Mouse (Mus musculus) left cerebral cortex, postnatal 25 days (tissue): ENCODE results near the gene Atpaf1. TPM values are rescaled to one million over a fixed set of nuclear protein-coding genes. Genes with fewer than 3 reads are reported as not detected.

Experiments used
- DNase-seq, 2 experiments: peaks; one replicate each; pipeline ENCODE4 v3.0.0; 2022; ENCODE audit warnings: low spot score in 2 of 2, mixed read lengths in 1 of 2
- intact Hi-C: fragments of 180-260 bp; cut with DNase I; formaldehyde crosslinking; loops from one replicate; pipeline ENCODE4 v1.15.1; 2025
- total RNA-seq, 2 experiments: library from RNA; stranded (reverse); gene quantifications; 2 replicates each; pipeline ENCODE4 v1.2.3; 2021

Atpaf1 gene
- total RNA-seq, 2 experiments from 2014 or later = 53.1 to 63.6 TPM

DNA sequence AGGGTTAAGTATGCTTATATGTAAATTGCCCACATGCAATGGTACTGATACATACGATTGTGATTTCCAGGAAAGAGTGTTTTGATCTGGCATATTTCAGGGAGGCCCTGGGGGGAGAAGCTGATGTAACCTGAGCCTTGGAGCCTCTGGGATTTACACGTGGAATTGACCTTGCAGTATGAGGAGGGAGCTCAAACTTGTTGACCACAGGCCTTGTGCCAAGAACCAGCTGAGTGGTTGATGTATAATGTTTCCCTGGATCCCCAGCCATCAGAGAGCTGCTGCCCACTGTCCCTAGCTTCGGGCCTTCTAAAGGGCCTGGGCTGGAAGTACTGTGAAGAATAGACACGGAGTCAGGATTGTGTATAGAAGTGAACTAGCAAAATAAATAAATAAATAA lies 55.3 kb downstream of the Atpaf1 start:
- no peak for DNase-seq
- intact Hi-C loops = no loop called here

DNA sequence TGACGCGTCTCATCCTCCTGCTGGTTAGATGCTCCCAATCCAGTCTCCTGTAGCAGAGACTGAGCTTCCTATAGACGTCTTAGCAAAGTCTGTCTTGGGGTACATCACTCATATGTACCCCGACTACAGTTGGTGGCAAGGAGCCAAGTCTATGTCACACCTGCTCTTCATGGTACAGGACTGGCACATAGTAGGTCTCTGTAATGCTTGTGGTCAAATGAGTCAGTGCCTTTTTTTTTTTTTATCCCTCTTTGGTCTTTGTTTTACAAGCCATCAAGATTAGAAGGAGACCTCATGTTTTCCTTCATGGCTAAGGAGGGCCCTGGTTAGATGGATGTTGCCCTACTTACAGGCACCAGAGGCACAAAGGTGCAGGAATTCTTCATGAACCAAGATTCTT lies 56.2 kb downstream of the Atpaf1 start:
- intact Hi-C loops = no loop called here
- no peak for DNase-seq

DNA sequence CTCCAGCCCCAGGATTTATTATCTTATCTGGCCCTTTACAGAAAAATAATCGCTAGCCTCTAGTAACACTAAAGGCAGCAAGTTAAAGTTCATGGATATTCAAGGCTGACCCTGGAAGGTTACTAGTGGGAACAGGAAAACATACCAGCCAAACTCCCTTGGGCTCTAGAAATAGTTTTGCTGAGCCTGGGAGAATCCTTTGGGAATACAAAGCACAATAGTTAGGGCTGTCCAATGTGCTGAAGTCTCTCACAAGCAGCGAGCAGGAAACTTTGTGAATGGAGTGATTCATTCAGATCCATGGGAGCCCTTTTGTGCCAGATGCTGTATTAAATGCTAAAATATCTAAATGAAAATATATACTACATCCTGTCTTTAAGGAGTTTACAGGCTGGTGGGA lies 62.0 kb downstream of the Atpaf1 start:
- intact Hi-C loops = no loop called here
- DNase-seq = no peak

DNA sequence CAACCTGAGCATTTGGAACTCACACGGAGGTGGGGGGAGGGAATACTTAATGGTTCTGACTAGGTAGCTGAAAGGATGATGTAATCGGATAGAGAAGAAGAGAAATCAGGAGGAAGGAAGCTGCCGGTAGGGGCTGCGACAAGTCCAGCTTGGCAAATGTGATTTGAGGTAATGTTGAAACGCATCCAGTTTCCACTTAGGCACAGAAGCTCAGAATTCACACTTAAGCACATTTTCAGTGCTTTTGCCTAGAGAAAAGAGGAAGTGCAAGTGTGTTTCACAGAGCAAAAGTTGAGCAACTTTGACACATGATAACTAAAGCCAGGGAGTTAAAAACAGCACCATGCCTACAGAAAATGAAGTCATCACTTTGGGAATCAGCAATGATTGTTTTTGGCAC lies 62.8 kb downstream of the Atpaf1 start:
- intact Hi-C loops = no loop called here
- peak; percentile 47 to 78 for DNase-seq

DNA sequence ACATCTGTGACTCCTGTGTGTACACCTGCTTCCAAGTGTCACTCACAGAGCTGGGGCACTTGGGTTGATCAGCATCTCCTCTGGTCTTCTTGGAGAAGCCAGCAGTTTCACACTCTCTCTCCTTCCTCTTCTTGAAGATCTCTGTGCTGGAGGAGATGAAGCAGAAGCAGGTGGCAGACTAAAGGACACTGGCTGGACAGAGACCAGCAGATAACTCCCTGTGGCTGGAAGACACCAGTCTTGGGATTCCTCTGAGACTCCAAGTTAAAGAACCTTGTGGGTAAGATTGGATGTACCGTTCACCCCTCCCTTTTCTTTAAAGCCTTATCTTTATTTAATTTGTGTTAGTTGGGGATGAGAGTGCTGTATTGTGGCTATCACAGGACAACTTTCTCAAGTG lies 63.5 kb downstream of the Atpaf1 start:
- intact Hi-C loops = no loop called here
- no peak for DNase-seq

DNA sequence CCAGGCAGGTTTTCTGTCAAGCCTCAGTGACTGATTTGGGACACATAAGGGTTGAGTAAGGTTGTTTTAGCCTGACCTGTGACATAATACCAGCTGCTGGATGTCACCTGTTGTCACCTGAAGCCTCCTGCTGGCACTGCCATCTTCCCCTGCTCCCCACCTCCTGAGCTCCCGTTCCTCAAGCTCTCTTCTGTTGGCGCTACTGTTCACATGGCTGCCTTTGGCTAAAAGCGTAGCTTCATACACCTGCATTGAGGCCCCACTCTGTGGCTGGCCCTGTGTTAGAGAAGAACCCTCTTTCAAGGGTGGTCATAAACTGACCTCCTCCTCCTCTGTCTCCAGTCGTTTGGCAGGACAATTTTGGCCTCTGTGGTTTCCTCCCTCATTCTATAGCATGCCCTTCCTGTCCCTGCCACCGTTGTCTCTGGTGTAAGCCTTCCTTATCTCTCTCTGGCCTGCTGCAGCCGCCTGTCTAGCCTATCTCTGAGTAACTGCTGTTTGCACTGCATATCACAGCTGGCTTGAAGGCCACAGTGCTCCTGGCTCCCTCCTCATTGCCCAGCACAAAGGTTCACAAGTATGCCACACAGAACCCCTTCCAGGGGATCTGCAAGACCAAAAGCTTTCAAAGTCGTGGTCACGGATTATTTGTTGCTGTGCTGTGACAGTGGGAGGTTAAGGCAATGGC lies 64.5 kb downstream of the Atpaf1 start:
- intact Hi-C loops = no loop called here
- no peak for DNase-seq

DNA sequence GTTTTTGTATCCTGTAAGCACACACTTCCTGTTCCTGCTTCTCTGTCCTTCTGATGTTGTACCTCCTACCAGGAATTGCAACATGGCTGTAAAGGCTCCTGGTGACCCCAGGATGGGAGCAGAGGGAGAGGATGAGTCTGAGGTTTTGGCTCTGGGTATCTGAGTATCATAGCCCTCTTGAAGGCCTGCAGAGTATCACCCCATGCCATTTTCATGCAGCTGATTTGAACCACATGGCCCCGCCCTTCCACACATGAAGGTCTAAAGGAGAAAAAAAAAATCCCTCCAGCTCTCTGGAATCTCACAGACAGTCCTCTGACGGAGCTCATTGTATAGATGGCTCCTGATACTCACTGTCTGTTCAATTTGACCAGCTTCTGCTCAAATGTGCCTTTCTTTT lies 65.5 kb downstream of the Atpaf1 start:
- no peak for DNase-seq
- intact Hi-C loops = no loop called here

DNA sequence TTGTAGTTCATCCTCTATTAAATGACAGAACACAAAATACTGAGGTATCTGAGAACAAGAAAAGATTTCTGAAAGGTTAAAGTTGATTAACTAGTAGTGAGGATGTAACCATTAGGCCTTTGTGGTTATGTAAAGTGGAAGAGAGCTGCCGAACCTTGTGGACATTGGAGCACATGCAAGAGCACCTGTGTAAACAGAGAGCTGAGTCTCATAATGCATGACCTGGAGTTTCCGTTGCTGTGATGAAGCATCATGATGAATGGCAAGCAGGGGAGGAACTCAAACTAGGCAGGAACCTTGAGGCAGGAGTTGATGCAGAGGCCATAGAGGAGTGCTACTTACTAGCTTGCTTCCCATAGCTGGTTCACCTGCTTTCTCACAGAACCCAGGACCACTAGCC lies 66.0 kb downstream of the Atpaf1 start:
- DNase-seq = no peak
- intact Hi-C loops = no loop called here

DNA sequence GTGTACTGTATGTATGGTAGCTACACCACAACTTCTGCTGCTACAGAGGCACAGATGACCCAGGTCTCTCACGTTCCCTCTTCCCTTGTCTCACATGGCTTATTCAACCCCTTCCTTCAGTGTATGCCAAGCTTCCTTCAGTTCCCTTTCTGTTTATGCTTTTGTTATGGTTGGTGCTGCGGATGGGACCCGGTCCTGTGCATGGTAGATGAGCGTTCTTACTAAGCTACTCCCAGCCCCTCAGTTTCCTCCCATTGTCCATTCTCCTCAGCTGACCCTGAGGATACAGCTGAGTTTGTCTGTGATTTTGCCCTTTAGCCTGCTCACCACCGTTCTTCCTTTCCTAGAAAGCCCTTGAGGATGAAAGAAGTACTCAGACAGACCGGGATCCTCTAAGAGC lies 67.0 kb downstream of the Atpaf1 start:
- intact Hi-C loops = no loop called here
- DNase-seq = no peak

DNA sequence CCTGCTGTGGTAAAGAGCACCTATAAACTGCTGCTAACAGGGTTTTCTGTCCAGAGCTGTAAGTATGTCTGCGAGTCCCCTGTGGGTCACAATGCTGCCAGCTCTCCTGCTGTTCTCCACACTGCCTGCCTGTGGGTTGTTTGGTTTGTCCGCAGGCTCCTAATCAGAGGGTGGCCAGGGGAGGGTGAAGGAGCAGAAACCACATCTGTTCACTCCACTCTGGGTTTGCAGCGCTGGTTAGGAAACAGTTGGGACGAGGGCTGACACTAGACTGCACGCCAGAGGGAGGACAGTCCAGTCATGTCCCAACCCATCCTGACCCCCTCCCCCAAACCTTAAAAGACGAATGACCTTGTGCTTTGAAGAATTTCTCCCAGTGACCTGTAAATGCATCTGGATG lies 70.5 kb downstream of the Atpaf1 start:
- no peak for DNase-seq
- intact Hi-C loops = no loop called here

DNA sequence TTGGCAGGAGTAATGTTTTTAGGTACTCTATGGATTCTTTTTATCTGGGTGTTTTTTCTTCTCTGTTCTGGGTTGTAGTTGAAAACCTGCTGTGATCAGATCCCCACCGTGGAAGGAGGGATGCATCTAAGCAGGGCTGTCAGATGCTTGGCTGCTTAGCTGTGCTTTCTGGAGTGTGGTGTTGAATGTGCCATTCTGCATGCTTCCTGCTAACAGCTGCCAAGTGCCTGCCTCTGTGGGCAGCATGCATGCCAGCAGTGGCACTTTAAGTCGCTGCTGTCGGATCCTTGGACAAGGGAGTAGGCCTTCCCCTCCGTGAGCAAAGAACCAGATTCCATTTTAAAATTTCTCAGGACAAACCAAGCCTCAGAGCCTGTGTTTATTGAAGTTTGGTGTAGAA lies 71.0 kb downstream of the Atpaf1 start:
- peak in 1 of 2 experiments; percentile 60 for DNase-seq
- intact Hi-C loops = no loop called here

DNA sequence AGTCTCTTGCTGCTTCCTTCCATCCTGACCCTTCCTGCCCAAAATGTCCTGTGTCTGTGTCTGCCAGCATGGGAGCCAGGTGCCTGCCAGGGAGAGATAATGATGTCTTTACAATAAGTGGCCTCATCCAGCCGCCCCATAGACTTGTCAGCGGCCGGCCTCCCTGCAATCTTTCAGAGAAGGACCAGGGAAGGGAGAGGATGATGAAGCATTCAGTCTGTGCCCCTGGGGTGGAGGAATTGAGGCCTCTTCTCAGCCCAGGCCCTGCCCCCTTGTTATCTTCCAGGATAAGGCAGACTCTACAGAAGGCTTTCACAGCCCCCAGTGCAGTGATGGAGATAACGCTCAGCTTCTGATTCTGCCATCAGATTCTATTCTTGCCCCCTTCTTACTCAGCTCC lies 71.7 kb downstream of the Atpaf1 start:
- intact Hi-C loops = no loop called here
- DNase-seq = no peak

DNA sequence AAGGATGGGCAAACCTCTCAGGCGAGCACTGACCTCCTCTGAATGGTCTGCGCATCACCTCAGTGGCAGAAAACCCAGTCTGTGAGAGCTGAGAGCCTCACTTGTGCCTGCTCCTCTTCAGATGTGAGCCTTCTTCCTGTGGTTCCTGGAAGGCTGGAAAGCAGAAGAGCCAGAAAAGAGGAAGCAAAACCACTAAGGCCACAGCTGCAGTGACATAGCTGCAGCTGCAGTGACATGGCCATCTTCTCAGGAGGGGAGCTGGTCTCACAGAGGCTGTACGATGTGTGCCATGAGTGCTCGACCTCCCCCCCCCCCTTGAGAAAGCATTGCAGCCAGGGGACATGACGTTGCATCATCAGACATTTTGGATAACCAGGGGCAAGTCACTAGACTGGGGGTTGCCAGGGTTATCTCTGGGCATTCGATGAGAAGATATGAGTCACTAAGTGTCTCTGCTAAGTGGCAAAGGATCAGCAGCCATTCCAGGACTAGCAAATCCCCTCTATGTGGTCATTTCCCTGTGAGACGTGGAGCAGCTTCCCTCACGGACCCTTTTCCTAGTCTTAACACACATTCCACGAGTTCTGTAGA lies 72.8 kb downstream of the Atpaf1 start:
- intact Hi-C loops = no loop called here

DNA sequence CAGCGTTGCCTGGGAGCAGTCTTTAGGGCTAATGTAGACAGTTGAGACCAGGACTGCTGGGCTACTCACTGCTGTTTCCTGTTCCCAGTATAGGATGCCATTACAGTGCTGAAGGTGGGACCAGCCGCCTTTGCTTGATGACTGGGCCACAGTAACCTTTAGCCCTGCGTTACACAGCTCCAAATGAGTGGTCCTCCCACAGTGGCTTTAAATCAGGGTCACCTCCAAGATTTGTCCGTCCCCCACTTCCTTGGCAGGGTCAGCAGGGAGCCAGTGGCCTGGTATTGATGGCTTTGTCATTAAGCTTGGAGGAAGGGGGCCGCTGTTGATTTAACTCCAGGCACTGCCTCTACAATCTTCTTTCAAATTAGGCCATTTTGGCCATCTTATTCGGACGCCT lies 78.7 kb downstream of the Atpaf1 start:
- intact Hi-C loops = no loop called here
- DNase-seq = no peak

More for the DNA sequence above, 72.8 kb downstream of the Atpaf1 start:
- no peak for DNase-seq

DNA sequence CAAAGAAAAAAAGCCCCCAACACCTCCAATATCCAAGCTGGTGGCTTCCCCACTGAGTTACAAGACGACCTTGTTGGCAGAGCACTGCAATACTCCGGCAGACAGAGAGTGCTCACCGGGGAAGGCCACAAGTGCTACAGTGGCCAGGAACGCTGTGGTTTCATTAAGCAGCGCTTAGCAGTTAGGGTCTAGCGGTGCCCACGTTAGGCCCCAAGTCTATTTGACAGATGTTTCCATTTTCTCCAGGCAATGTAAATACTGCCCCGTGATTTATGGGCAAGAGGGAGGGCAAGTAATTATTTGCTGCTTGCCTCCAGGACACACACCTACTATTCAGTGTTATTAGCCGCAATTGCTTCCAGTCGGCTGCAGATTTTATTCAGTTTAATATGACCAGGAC lies 79.3 kb downstream of the Atpaf1 start:
- no peak for DNase-seq
- intact Hi-C loops = no loop called here

Other genes starting within 250 kb of the Atpaf1 start
- not detected for gene Cyp4a31, start 221.2 kb upstream of the Atpaf1 start, total RNA-seq
- not detected for gene Cyp4a32, start 183.8 kb upstream of the Atpaf1 start, total RNA-seq
- 1 to 10 TPM; 2.2 to 2.6 TPM for gene Cyp4b1, start 137.1 kb upstream of the Atpaf1 start, total RNA-seq
- gene Efcab14, start 47.1 kb upstream of the Atpaf1 start, total RNA-seq = 10 to 100 TPM; 50.9 to 52.1 TPM
- not detected for gene Tex38, start 3.8 kb upstream of the Atpaf1 start, total RNA-seq
- 1 to 10 TPM; 3.3 to 4.4 TPM for gene Mob3c, start 43.3 kb downstream of the Atpaf1 start, total RNA-seq
- 10 to 100 TPM; 33.1 to 38.6 TPM for gene Mknk1, start 54.4 kb downstream of the Atpaf1 start, total RNA-seq
- gene Kncn, start 99.6 kb downstream of the Atpaf1 start, total RNA-seq = under 1 TPM; 0.21 to 0.23 TPM
- under 1 TPM; 0.27 to 0.37 TPM for gene 6430628N08Rik, start 105.9 kb downstream of the Atpaf1 start, total RNA-seq
- not detected for gene Dmbx1, start 155.1 kb downstream of the Atpaf1 start, total RNA-seq
- 10 to 100 TPM; 88.4 to 89.8 TPM for gene Faah, start 233.1 kb downstream of the Atpaf1 start, total RNA-seq